Mouse (Mus musculus): ENCODE measurements at regions not wholly inside any gene's neighbourhood (a gene's known extent, or its start where the extent isn't known, plus 50 kb on each side); places are given as distances from the start of the nearest gene placed in this dataset.

DNA sequence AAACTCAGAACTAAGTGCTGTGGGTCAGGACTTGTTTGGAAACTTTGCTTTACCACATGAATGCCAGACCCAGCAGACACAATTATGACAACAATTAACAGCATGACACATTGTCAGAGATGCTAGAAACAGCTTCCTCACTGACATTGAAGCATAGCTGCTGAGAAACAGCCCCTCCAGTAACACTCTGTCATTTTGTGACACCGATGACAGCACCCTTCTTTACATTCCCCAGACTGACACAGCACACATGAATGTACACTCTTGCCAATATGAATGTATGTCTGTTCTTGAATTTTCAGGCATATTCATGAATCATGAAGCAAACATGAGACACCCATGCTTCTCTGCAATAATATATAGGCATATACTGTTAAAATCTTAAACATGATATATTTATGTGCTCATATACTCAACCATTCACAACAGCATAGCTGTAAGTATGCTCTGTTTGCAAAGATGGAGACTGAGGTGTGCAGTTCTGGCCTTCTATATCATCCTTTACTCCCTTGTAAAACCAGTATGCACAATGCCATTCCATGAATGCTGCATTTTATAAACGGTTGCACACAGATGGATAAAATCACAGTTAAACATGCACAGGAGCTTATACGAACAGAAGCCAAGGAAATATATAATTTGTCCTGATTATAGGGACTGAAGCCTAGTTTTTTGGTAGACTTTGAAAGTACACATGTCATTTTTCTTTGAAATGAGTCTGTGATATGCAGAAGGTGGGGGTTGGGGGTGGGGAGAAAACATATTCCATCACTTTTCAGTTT, 942.4 kb upstream of the Hs3st1 start:
- Histone ChIP-seq H3K36me3 (ENCODE audit: control insufficient read depth, insufficient read depth, low read length) (no peaks in the 10 kb centered on the region), H3K4me2 (replicated peaks; ENCODE audit: low read depth, low read length) (no peak overlapping the region), H3K9me3 (ENCODE audit: control insufficient read depth, low read length) (no peaks in the 10 kb centered on the region), H3K27ac (ENCODE audit: low read depth, low read length) (no peak overlapping the region), H3K9ac (ENCODE audit: low read depth, low read length) (no peak overlapping the region), H3K4me1 (replicated peaks; ENCODE audit: control insufficient read depth, insufficient read depth, low read length) (no peaks in the 10 kb centered on the region), H3K27me3 (ENCODE audit: control insufficient read depth, insufficient read depth, low read length) (no peaks in the 10 kb centered on the region), H3K4me3 (ENCODE audit: low read depth, low read length) (no peak overlapping the region)
- DNase-seq (ENCODE audit: low spot score) (no peak), ATAC-seq (ENCODE audit: low FRiP score) (no peak)
- WGBS, result 90% methylated on average over 3 of the region's 3 CpGs
